Mouse (Mus musculus): ENCODE measurements around the gene Mycn. TPM values are rescaled to one million over a fixed set of nuclear protein-coding genes. Genes with fewer than 3 reads are reported as not detected.

The Mycn gene
- polyA plus RNA-seq (2015; fragmentation: Nextera tagmentation; extraction: Ambion mirVana), result 45.7 and 52.6 TPM in 2 replicates

DNA sequence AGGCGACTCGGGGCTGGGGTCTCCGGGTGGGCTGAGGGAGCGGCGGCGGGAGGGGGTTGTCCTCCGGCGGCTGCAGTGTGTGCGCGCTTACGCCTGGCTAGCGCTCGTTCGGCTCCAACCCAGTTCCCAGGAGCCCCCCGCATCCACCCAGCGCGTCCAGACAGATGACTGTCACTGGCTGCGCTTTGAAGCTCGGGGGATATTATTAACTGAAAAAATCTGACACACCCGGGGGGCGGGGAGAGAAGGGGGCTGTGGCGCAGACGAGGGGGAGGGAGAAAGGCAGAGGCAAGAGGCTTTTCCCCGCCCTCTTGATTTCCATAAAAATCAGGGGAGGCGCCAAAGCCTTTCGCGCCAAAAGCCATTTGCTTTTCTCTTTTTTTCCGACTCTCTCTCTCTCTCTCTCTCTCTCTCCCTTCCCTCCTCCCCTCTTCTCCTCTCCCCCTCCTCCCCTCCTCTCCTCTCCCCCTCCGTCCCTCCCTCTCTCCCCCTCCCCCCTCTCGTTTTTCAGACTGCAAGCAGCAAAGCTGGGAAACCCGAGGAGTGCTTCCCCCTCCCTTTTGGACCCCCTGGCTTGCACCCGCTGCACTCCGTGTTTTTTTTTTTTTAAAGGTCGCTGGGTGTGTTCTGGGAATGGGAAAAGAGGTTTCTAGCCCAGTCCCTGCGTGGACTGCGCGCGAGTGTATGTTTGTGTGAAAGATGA is at the start of gene Mycn:
TSS of gene Mycn (minus strand) at position 254 of the 703 bp plus-strand sequence.
- H3K9me3 ChIP-seq, result no peaks in the 10 kb centered on the region
- no peaks in the 10 kb centered on the region for H3K27me3 ChIP-seq (replicated peaks)
- no peaks in the 10 kb centered on the region for H3K36me3 ChIP-seq
- H3K27ac ChIP-seq, result peak within 1 kb of the TSS; percentile 86
- H3K4me1 ChIP-seq, result peaks cover 14% of the 10 kb centered on the region
- H3K9ac ChIP-seq, result peak within 1 kb of the TSS; percentile 56
- H3K4me2 ChIP-seq, result peak within 1 kb of the TSS; percentile 89
- ATAC-seq (ENCODE audit: insufficient read depth, low FRiP score, low read depth), result peak; percentile 67
- WGBS, result under 1% methylated on average over 37 of the region's 38 CpGs
- H3K4me3 ChIP-seq (replicated peaks), result peak within 1 kb of the TSS; percentile 81

- H3K9ac ChIP-seq, result no peak overlapping the region
- 85% methylated on average over 8 of the region's 8 CpGs for whole genome bisulfite sequencing
- H3K27me3 ChIP-seq (replicated peaks), result no peaks in the 10 kb centered on the region
- H3K36me3 ChIP-seq, result no peaks in the 10 kb centered on the region
- ATAC-seq (ENCODE audit: insufficient read depth, low FRiP score, low read depth), result no peak
- no peak overlapping the region for H3K4me3 ChIP-seq (replicated peaks)
- H3K9me3 ChIP-seq, result no peaks in the 10 kb centered on the region
- no peaks in the 10 kb centered on the region for H3K4me1 ChIP-seq
- H3K27ac ChIP-seq, result no peak overlapping the region
- H3K4me2 ChIP-seq, result no peak overlapping the region
Measured at GRCm38 (mm10) chr12:12987376-12987775, 45.7 kb upstream of the Mycn start.

DNA sequence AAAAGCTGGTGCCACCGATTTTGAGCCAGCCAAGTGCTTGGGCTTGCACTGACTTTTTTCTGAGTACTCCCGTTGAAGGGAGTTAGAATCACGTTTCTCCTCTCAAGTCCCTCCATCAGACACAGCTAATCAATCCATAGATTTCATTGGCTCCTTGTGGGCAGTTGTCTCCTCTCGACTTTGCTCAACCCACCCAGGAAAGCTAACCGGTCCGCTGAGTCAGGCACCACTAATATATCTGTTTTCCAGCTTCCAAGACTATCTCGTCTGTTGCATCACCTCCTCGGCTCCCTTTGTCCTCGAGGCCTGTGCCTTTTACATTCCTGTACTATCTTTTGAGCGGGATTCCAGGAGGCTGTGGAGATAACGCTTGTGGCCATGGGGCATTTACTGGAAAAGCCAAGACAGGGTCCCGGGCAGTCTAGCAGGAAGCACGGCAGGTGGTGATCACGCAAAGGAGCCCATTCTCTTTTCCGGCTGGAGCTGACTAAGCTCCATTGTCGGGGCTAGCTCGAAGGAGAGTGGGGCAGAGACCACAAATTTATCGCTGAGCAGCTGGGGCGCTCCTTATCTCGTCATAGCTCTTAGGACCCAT is 45.0 kb upstream of the Mycn start:
- H3K9me3 ChIP-seq, result no peaks in the 10 kb centered on the region
- no peak overlapping the region for H3K27ac ChIP-seq
- no peak overlapping the region for H3K4me3 ChIP-seq (replicated peaks)
- WGBS, result 78% methylated on average over 20 of the region's 20 CpGs
- H3K9ac ChIP-seq, result no peak overlapping the region
- no peaks in the 10 kb centered on the region for H3K27me3 ChIP-seq (replicated peaks)
- H3K36me3 ChIP-seq, result no peaks in the 10 kb centered on the region
- ATAC-seq (ENCODE audit: insufficient read depth, low FRiP score, low read depth), result no peak
- H3K4me2 ChIP-seq, result no peak overlapping the region
- H3K4me1 ChIP-seq, result no peaks in the 10 kb centered on the region

DNA sequence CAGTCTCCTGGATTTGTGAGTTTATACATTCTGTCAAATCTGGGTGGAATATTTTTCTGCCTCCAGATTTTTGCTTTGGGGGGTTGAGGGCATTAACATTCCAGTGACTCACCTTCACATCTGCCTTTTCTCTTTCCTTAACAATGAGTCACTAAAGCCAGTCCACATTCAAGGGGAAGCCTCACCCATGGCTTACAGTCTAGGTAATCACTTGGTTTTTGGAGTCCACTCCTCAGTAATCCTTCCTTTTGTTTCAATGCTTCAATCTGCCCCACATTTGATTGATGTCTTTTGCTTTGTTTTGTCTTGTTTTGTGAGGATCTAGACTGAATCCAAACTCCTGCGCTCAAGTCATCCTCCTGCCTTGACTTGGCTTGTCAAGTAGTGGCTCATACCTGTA is 41.3 kb upstream of the Mycn start:
- Histone ChIP-seq H3K4me1 (no peaks in the 10 kb centered on the region), H3K4me2 (no peak overlapping the region), H3K36me3 (no peaks in the 10 kb centered on the region), H3K9ac (no peak overlapping the region), H3K27me3 (replicated peaks) (no peaks in the 10 kb centered on the region), H3K27ac (no peak overlapping the region), H3K9me3 (no peaks in the 10 kb centered on the region), H3K4me3 (replicated peaks) (no peak overlapping the region)
- ATAC-seq (ENCODE audit: insufficient read depth, low FRiP score, low read depth), result no peak
- 74% methylated on average over 1 of the region's 1 CpGs for WGBS

GRCm38 (mm10) chr12:12975397-12975796 is 33.7 kb upstream of the Mycn start:
- Histone ChIP-seq H3K36me3 (no peaks in the 10 kb centered on the region), H3K27me3 (replicated peaks) (no peaks in the 10 kb centered on the region), H3K4me3 (replicated peaks) (no peak overlapping the region), H3K4me2 (no peak overlapping the region), H3K4me1 (peaks cover 8% of the 10 kb centered on the region; the same call in 1 of the 2 replicates), H3K9ac (no peak overlapping the region), H3K27ac (no peak overlapping the region), H3K9me3 (no peaks in the 10 kb centered on the region)
- 77% methylated on average over 1 of the region's 1 CpGs for WGBS
- no peak for ATAC-seq (ENCODE audit: insufficient read depth, low FRiP score, low read depth)

- H3K4me2 ChIP-seq, result no peak overlapping the region
- H3K4me1 ChIP-seq, result peaks cover 8% of the 10 kb centered on the region; the same call in 1 of the 2 replicates
- 0 out of 2 replicates have a peak overlapping the region, but pooled peaks have one; percentile 7 for H3K27ac ChIP-seq
- no peaks in the 10 kb centered on the region for H3K36me3 ChIP-seq
- no peaks in the 10 kb centered on the region for H3K27me3 ChIP-seq (replicated peaks)
- ATAC-seq (ENCODE audit: insufficient read depth, low FRiP score, low read depth), result no peak; the same call in 1 of the 2 replicates
- H3K9me3 ChIP-seq, result no peaks in the 10 kb centered on the region
- H3K4me3 ChIP-seq (replicated peaks), result no peak overlapping the region
- H3K9ac ChIP-seq, result no peak overlapping the region
- 33% methylated on average over 8 of the region's 8 CpGs for WGBS
Measured at GRCm38 (mm10) chr12:12972756-12973435, 31.2 kb upstream of the Mycn start.

DNA sequence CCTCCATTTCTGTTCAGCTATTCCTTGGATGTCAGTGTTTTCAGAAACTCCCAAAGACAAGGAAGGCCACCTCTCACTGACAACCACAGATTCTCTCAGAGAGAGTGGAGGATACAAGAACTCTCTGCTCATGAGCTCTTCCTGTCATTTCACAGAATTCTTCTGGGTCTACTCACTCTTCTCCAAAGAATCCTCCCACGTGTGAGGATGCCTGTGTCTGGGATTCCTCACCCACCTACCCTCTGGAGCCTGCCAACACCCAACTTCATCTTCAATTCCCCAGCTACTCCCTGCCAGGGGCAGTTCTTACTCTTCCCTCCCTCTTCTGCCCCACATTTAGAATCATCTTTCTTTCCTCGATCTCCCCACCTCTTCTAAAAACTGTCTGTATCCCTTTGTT is 26.2 kb upstream of the Mycn start:
- H3K27me3 ChIP-seq (replicated peaks), result no peaks in the 10 kb centered on the region
- no peak overlapping the region for H3K9ac ChIP-seq
- no peaks in the 10 kb centered on the region for H3K9me3 ChIP-seq
- whole genome bisulfite sequencing, result 66% methylated on average over 2 of the region's 2 CpGs
- no peak for ATAC-seq (ENCODE audit: insufficient read depth, low FRiP score, low read depth)
- H3K27ac ChIP-seq, result no peak overlapping the region
- no peak overlapping the region for H3K4me3 ChIP-seq (replicated peaks)
- no peak overlapping the region for H3K4me2 ChIP-seq
- no peaks in the 10 kb centered on the region for H3K36me3 ChIP-seq
- H3K4me1 ChIP-seq, result peaks cover 8% of the 10 kb centered on the region; the same call in 1 of the 2 replicates

- WGBS, result 90% methylated on average over 3 of the region's 3 CpGs
- ATAC-seq (ENCODE audit: insufficient read depth, low FRiP score, low read depth), result no peak
- no peaks in the 10 kb centered on the region for H3K9me3 ChIP-seq
Measured at GRCm38 (mm10) chr12:12964856-12965255, 23.1 kb upstream of the Mycn start.

DNA sequence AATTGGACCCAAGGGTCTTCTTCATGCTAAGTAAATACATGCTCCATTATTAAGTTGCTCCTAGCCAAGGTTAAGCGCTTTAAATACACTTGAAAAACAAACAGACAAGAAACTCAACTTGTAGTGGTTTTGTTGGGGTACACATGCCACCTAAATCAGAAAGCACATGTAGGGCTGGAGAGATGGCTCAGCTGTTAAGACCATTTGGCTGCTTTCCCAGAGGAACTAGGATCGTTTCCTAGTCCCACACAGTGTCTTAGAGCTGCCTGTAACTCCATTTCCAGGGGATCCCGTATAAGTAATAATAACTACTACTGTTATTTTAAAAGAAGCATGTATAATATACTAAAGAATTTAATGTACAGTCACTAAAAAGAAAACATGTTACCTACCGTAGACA is 5.9 kb upstream of the Mycn start:
- 58% methylated on average over 4 of the region's 4 CpGs for WGBS
- H3K9me3 ChIP-seq, result no peaks in the 10 kb centered on the region
- no peaks in the 10 kb centered on the region for H3K36me3 ChIP-seq
- H3K4me3 ChIP-seq (replicated peaks), result no peak overlapping the region
- no peaks in the 10 kb centered on the region for H3K27me3 ChIP-seq (replicated peaks)
- H3K4me1 ChIP-seq, result no peaks in the 10 kb centered on the region
- H3K27ac ChIP-seq, result no peak overlapping the region
- no peak overlapping the region for H3K9ac ChIP-seq
- ATAC-seq (ENCODE audit: insufficient read depth, low FRiP score, low read depth), result no peak
- no peak overlapping the region for H3K4me2 ChIP-seq

More at GRCm38 (mm10) chr12:12964856-12965255, 23.1 kb upstream of the Mycn start:
- no peak overlapping the region for H3K4me3 ChIP-seq (replicated peaks)
- H3K4me1 ChIP-seq, result no peaks in the 10 kb centered on the region
- no peak overlapping the region for H3K9ac ChIP-seq
- no peaks in the 10 kb centered on the region for H3K27me3 ChIP-seq (replicated peaks)
- no peaks in the 10 kb centered on the region for H3K36me3 ChIP-seq
- H3K4me2 ChIP-seq, result no peak overlapping the region
- H3K27ac ChIP-seq, result no peak overlapping the region

DNA sequence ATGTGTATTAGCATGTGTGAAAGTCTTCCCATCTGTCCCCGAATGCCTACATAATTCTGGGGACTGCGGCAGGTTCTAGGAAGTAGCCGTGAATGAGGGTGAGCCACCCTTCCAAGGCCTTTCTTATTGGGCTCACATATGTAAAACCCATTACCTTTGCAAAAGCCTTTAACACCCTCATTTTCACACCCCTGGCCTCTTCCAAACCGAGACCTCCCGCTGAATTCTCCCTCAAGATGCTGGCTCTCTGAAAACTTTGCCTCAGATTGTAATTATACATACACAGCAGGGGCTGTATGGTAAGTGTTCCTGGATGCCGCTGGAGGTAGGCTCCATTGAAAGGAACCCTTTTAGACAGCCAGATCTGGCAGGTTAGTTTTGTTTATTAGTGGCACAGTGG is 1.6 kb upstream of the Mycn start:
- H3K4me3 ChIP-seq (replicated peaks), result no peak overlapping the region
- no peaks in the 10 kb centered on the region for H3K27me3 ChIP-seq (replicated peaks)
- peaks cover 14% of the 10 kb centered on the region for H3K4me1 ChIP-seq
- no peak overlapping the region for H3K4me2 ChIP-seq
- H3K27ac ChIP-seq, result no peak overlapping the region
- no peak for ATAC-seq (ENCODE audit: insufficient read depth, low FRiP score, low read depth)
- WGBS, result 60% methylated on average over 6 of the region's 6 CpGs
- no peaks in the 10 kb centered on the region for H3K36me3 ChIP-seq
- H3K9me3 ChIP-seq, result no peaks in the 10 kb centered on the region
- no peak overlapping the region for H3K9ac ChIP-seq

GRCm38 (mm10) chr12:12942364-12943050 is 793 bp upstream of the Mycn start:
- H3K27ac ChIP-seq, result peak overlapping the region; percentile 86
- ATAC-seq (ENCODE audit: insufficient read depth, low FRiP score, low read depth), result peak; percentile 63; the same call in 1 of the 2 replicates
- no peak overlapping the region; the same call in 1 of the 2 replicates for H3K9ac ChIP-seq
- peak overlapping the region; percentile 81 for H3K4me3 ChIP-seq (replicated peaks)
- peaks cover 14% of the 10 kb centered on the region for H3K4me1 ChIP-seq
- H3K27me3 ChIP-seq (replicated peaks), result no peaks in the 10 kb centered on the region
- H3K36me3 ChIP-seq, result no peaks in the 10 kb centered on the region
- 2% methylated on average over 47 of the region's 47 CpGs for WGBS
- no peaks in the 10 kb centered on the region for H3K9me3 ChIP-seq
- H3K4me2 ChIP-seq, result peak overlapping the region; percentile 89

All from stomach, embryonic 15.5 days (tissue).